Mouse (Mus musculus): ENCODE measurements around the gene Rph3a.
"Not testable (repeated sequence)": the region's sequence is repeated elsewhere in the genome, so short reads cannot be mapped to it uniquely, and the experiment has no call there.

DNA sequence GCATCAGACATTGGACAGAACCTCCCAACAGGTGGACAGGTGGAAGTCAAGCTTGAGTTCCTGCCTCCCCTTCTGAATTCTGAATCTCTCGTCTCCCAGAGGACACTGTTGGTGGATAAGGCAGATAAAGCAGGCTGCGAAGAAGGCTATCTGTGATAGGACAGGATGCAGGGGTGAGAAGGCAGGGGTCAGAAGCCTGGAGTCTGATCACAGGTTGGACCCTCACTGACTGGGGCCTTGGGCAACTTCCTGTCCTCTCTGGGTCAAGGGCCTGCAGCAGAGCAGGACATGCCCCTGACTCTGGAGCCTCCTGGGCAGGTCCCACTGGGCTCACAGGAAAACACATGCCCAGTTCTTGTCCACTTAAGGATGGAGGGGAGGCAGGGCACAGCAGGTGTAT lies 83.6 kb downstream of the Rph3a start:
- not testable (repeated sequence) for TF ChIP-seq GATA1, TAL1 (IDR thresholded peaks at IDR 0.05; ENCODE audit: low read length)

Measured in erythroblast, embryonic 14.5 days (primary cell).